Mouse (Mus musculus): ENCODE data around the gene Frem1. TPM values are rescaled to one million over a fixed set of nuclear protein-coding genes. Genes with fewer than 3 reads are reported as not detected.

Gene Frem1
- total and polyA plus RNA-seq, 3 experiments, result not detected

DNA sequence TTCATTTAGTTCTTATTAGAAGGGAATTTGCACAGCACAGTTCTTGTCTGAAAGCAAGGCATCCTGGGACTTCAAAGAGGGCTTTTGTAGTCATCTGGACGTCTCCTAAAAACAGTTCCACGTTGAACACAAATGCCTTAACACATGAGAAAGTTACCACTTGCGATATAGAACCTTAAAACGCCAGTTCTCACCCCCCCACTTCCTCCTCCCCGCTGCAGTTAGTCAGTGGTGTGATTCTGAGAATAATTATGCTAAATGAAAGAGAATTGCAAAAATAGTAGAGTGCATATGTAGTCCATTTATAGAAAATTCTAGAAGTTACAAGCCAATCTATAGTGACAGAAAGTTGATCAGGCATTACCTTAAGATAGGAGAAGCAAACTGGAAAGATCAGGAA lies 159.9 kb downstream of the Frem1 start:
- H3K79me2 ChIP-seq (replicated peaks; ENCODE audit: control insufficient read depth, extremely low read depth, insufficient read depth, poor library complexity, severe bottlenecking), result no peaks in the 10 kb centered on the region
- no peaks in the 10 kb centered on the region for H3K4me1 ChIP-seq (ENCODE audit: control insufficient read depth in 1 of 2, insufficient read depth in 2 of 2)
- no peak overlapping the region for H3K4me3 ChIP-seq (replicated peaks in 1 of 3; ENCODE audit: low read depth in 2 of 3, low read length in 2 of 3, poor library complexity in 1 of 3)
- H3K9ac ChIP-seq (ENCODE audit: insufficient read depth, low read depth), result no peak overlapping the region
- no peaks in the 10 kb centered on the region for H3K9me3 ChIP-seq (replicated peaks; ENCODE audit: low read length)
- no peaks in the 10 kb centered on the region for H3K36me3 ChIP-seq (replicated peaks in 1 of 2; ENCODE audit: control insufficient read depth in 1 of 2, insufficient read depth in 1 of 2, low read length in 1 of 2)
- in situ Hi-C loops (cut with MboI; ENCODE audit: low pct_ligation_motif_present, low pct_unique_long_range_greater_than_20kb, low sequenced_read_pairs), result no loop called here
- DNase-seq (ENCODE audit: extremely low read depth), result no peak
- TF ChIP-seq KAT2A (IDR thresholded peaks at IDR 0.05; ENCODE audit: insufficient replicate concordance, low read length) (no peak), GABPA (IDR thresholded peaks at IDR 0.05; ENCODE audit: insufficient replicate concordance, low read depth, low read length) (no peak)
- dilution Hi-C loops (cut with MboI; ENCODE audit: extremely low pct_ligation_motif_present, extremely low pct_unique_long_range_greater_than_20kb, low sequenced_read_pairs), result no loop called here
- H3K27ac ChIP-seq (ENCODE audit: insufficient read depth, low read depth), result no peak overlapping the region
- H3K27me3 ChIP-seq (replicated peaks), result no peaks in the 10 kb centered on the region
- no peak overlapping the region for H3K4me2 ChIP-seq (ENCODE audit: insufficient read depth, low read depth, poor library complexity, severe bottlenecking)

DNA sequence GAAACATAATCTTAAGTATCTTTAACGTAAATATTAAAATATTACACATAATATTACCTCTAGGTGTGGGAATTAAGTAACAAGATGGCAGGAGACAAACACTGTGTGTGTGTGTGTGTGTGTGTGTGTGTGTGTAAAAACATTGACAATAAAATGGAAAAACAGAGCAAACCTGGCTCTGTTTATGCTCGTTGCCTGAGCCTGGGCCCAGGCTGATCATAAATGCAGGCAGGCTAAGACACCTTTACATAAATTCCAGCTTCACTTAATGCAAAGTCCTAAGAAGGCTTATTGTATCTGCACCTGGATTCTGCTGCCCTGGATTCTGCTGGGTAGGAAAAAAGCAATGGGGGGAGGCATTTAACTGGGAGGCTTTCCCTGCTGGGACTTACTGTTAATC lies 160.6 kb downstream of the Frem1 start:
- H3K4me2 ChIP-seq (ENCODE audit: insufficient read depth, low read depth, poor library complexity, severe bottlenecking), result no peak overlapping the region
- H3K36me3 ChIP-seq (replicated peaks in 1 of 2; ENCODE audit: control insufficient read depth in 1 of 2, insufficient read depth in 1 of 2, low read length in 1 of 2), result no peaks in the 10 kb centered on the region
- no peaks in the 10 kb centered on the region for H3K4me1 ChIP-seq (ENCODE audit: control insufficient read depth in 1 of 2, insufficient read depth in 2 of 2)
- TF ChIP-seq GABPA (IDR thresholded peaks at IDR 0.05; ENCODE audit: insufficient replicate concordance, low read depth, low read length) (no peak), MXI1 (IDR thresholded peaks at IDR 0.05; ENCODE audit: low read depth, low read length) (no peak), BHLHE40 (IDR thresholded peaks at IDR 0.05; ENCODE audit: low read depth, low read length) (no peak), MAX (IDR thresholded peaks at IDR 0.05; ENCODE audit: low read length) (no peak), ZMIZ1 (IDR thresholded peaks at IDR 0.05; ENCODE audit: low read depth, low read length) (no peak), RAD21 (IDR thresholded peaks at IDR 0.05; ENCODE audit: low read depth, low read length) (no peak), PAX5 (IDR thresholded peaks at IDR 0.05; ENCODE audit: low read length) (no peak), UBTF (IDR thresholded peaks at IDR 0.05; ENCODE audit: low read depth, low read length) (no peak), KAT2A (IDR thresholded peaks at IDR 0.05; ENCODE audit: insufficient replicate concordance, low read length) (no peak), ZKSCAN1 (IDR thresholded peaks at IDR 0.05; ENCODE audit: borderline replicate concordance, low read depth, low read length) (no peak), ELF1 (IDR thresholded peaks at IDR 0.05; ENCODE audit: low read depth, low read length) (no peak), EP300 (IDR thresholded peaks at IDR 0.05; ENCODE audit: low read length) (no peak), USF1 (IDR thresholded peaks at IDR 0.05; ENCODE audit: low read depth, low read length) (no peak), TBP (conservative IDR thresholded peaks at IDR 0.05; ENCODE audit: low read depth, low read length) (no peak)
- no peaks in the 10 kb centered on the region for H3K79me2 ChIP-seq (replicated peaks; ENCODE audit: control insufficient read depth, extremely low read depth, insufficient read depth, poor library complexity, severe bottlenecking)
- no peak overlapping the region for H3K4me3 ChIP-seq (replicated peaks in 1 of 3; ENCODE audit: low read depth in 2 of 3, low read length in 2 of 3, poor library complexity in 1 of 3)
- no peak overlapping the region for H3K9ac ChIP-seq (ENCODE audit: insufficient read depth, low read depth)
- H3K27ac ChIP-seq (ENCODE audit: insufficient read depth, low read depth), result no peak overlapping the region
- DNase-seq (ENCODE audit: extremely low read depth), result no peak
- dilution Hi-C loops (cut with MboI; ENCODE audit: extremely low pct_ligation_motif_present, extremely low pct_unique_long_range_greater_than_20kb, low sequenced_read_pairs), result no loop called here
- in situ Hi-C loops (cut with MboI; ENCODE audit: low pct_ligation_motif_present, low pct_unique_long_range_greater_than_20kb, low sequenced_read_pairs), result no loop called here
- H3K9me3 ChIP-seq (replicated peaks; ENCODE audit: low read length), result no peaks in the 10 kb centered on the region
- H3K27me3 ChIP-seq (replicated peaks), result no peaks in the 10 kb centered on the region

DNA sequence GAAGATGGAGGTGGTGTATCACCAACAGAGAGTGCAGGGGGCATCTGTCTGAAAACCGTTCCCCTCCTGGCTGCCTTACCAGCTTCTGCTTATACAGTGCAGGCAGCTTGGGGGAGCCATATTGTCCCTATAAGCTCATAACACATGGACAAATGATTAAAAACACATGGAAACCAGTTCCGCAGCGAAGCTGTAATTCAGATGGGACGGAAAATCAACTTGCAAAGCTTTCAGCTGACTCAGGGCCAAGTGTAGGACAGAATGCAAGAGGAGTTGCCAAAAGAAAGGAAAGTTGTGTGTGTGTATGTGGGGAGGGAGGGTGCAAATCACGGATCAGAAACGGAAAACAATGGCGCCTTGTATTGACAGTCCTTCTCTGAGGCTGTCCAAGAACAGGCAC lies 161.1 kb downstream of the Frem1 start:
- dilution Hi-C loops (cut with MboI; ENCODE audit: extremely low pct_ligation_motif_present, extremely low pct_unique_long_range_greater_than_20kb, low sequenced_read_pairs), result no loop called here
- Histone ChIP-seq H3K4me2 (ENCODE audit: insufficient read depth, low read depth, poor library complexity, severe bottlenecking) (no peak overlapping the region), H3K27me3 (replicated peaks) (no peaks in the 10 kb centered on the region), H3K9ac (ENCODE audit: insufficient read depth, low read depth) (no peak overlapping the region), H3K79me2 (replicated peaks; ENCODE audit: control insufficient read depth, extremely low read depth, insufficient read depth, poor library complexity, severe bottlenecking) (no peaks in the 10 kb centered on the region), H3K4me1 (ENCODE audit: control insufficient read depth in 1 of 2, insufficient read depth in 2 of 2) (no peaks in the 10 kb centered on the region), H3K9me3 (replicated peaks; ENCODE audit: low read length) (no peaks in the 10 kb centered on the region), H3K4me3 (replicated peaks in 1 of 3; ENCODE audit: low read depth in 2 of 3, low read length in 2 of 3, poor library complexity in 1 of 3) (no peak overlapping the region), H3K36me3 (replicated peaks in 1 of 2; ENCODE audit: control insufficient read depth in 1 of 2, insufficient read depth in 1 of 2, low read length in 1 of 2) (no peaks in the 10 kb centered on the region), H3K27ac (ENCODE audit: insufficient read depth, low read depth) (no peak overlapping the region)
- no peak for DNase-seq (ENCODE audit: extremely low read depth)
- in situ Hi-C loops (cut with MboI; ENCODE audit: low pct_ligation_motif_present, low pct_unique_long_range_greater_than_20kb, low sequenced_read_pairs), result no loop called here
- no peak for TF ChIP-seq USF1 (IDR thresholded peaks at IDR 0.05; ENCODE audit: low read depth, low read length)
- TF ChIP-seq MAFK (IDR thresholded peaks at IDR 0.05; ENCODE audit: insufficient replicate concordance, low read length), result no peak
- TF ChIP-seq ETS1 (conservative IDR thresholded peaks at IDR 0.05; ENCODE audit: low read depth, low read length), result no peak
- no peak for TF ChIP-seq RAD21 (IDR thresholded peaks at IDR 0.05; ENCODE audit: low read depth, low read length)
- no peak for TF ChIP-seq E2F4 (IDR thresholded peaks at IDR 0.05; ENCODE audit: insufficient replicate concordance, low read depth, low read length)
- no peak for TF ChIP-seq MXI1 (IDR thresholded peaks at IDR 0.05; ENCODE audit: low read depth, low read length)
- no peak for TF ChIP-seq SIN3A (IDR thresholded peaks at IDR 0.05; ENCODE audit: low read length)
- no peak for TF ChIP-seq CHD1 (IDR thresholded peaks at IDR 0.05; ENCODE audit: low read depth, low read length)
- no peak for TF ChIP-seq ZNF384 (IDR thresholded peaks at IDR 0.05; ENCODE audit: low read depth, low read length)
- no peak for TF ChIP-seq CTCF (conservative IDR thresholded peaks at IDR 0.05 in 1 of 2, IDR thresholded peaks at IDR 0.05 in 1 of 2; ENCODE audit: low read depth in 2 of 2, low read length in 2 of 2)

Data from CH12.LX (cell line).